Mouse (Mus musculus) thymus, adult 2 months (tissue): ENCODE data around the gene Nhlh2. TPM values are rescaled to one million over a fixed set of nuclear protein-coding genes. Genes with fewer than 3 reads are reported as not detected.
A peak's percentile ranks its signal among the peaks of the same experiment; 100 is the strongest.

ENCODE experiments used
- DNase-seq: peaks from one replicate; pipeline ENCODE4 v3.0.0; 2021
- H3K27ac ChIP-seq: fragments of 200-500 bp; 2 replicates; pipeline ENCODE4 v1.5.1; 2012; ENCODE audit warnings: low read length, control low read depth; ENCODE audit not compliant: control insufficient read depth, insufficient read depth
- H3K27me3 ChIP-seq: fragments of 200-500 bp; 2 replicates; pipeline ENCODE4 v1.6.1; 2012; ENCODE audit warnings: mild to moderate bottlenecking, low read length, moderate library complexity, mixed read lengths; ENCODE audit not compliant: control insufficient read depth, insufficient read depth
- H3K36me3 ChIP-seq: fragments of 200-500 bp; 2 replicates; pipeline ENCODE4 v1.6.1; 2012; ENCODE audit warnings: mild to moderate bottlenecking, low read length, moderate library complexity; ENCODE audit not compliant: control insufficient read depth, insufficient read depth
- H3K4me1 ChIP-seq: fragments of 200-500 bp; replicated peaks from 2 replicates; pipeline ENCODE4 v1.6.1; 2012; ENCODE audit warnings: low read length; ENCODE audit not compliant: control insufficient read depth, insufficient read depth
- H3K4me3 ChIP-seq: fragments of 200-500 bp; 2 replicates; pipeline ENCODE4 v1.5.1; 2012; ENCODE audit warnings: mild to moderate bottlenecking, low read length, control low read depth, moderate library complexity; ENCODE audit not compliant: control insufficient read depth, insufficient read depth
- CTCF ChIP-seq: fragments of 200-500 bp; IDR thresholded peaks from 2 replicates; pipeline ENCODE4 v1.5.1; 2012; ENCODE audit warnings: mild to moderate bottlenecking, control low read depth, low read length, moderate library complexity, borderline replicate concordance; ENCODE audit not compliant: control insufficient read depth, poor library complexity, insufficient read depth; ENCODE audit errors: extremely low read depth
- POLR2A ChIP-seq: fragments of 200-500 bp; IDR thresholded peaks from 2 replicates; pipeline ENCODE4 v1.6.1; 2012; ENCODE audit warnings: mild to moderate bottlenecking, low read length, control low read depth, moderate library complexity; ENCODE audit not compliant: control insufficient read depth, poor library complexity, insufficient read depth; ENCODE audit errors: extremely low read depth
- WGBS: fragments of 180-500 bp; shearing (Covaris S2); methylation state at CpG from one replicate; pipeline ENCODE4 v1.1.7; 2018; 5-methylcytosine and 5-hydroxymethylcytosine counted together
- polyA plus RNA-seq: library from polyadenylated mRNA; depleted of rRNA; stranded (reverse); fragments of >200 nt; gene quantifications from 2 replicates; pipeline ENCODE4 v1.2.3, GENCODE M21; 2012; rRNA removed

The Nhlh2 gene
- polyA plus RNA-seq, 1 experiment, result 0.03 TPM

DNA sequence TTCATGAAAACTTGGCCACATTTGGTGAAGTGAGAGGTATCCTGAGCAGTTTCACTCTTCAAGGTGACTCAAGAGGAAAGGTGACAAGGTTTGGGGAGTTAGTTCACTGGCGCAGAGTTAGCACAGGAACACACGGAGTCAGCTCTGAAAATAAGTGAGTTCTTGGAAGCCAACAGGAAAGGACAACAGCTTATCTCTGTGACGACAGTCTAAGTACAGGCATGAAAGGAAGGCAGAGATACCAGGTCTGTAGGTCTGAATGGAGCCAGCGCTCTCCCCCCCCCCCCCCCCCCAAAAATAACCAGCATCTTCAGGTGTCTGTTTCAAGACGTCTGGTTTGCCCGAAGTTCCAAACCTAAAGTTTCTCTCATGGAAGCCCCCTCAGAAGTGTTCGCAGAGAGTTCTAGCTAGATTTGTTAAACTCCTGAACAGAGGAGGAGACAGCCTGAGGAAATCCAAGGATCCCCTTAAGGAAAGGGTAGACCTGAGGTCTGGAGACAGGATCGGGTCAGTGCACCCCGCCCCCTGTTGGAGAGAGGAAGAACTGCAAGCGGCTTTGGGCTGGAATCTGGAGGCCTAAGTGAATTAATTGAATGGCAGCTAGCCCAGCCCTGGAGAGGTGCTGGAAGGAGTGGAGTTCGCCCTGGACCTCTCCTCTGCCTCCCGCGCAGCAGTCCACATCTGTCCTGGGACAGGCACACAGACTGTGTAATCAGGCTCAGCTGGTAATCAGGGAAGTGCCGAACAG lies 52.2 kb downstream of the Nhlh2 start:
- Histone ChIP-seq H3K4me3 (no peak overlapping the region), H3K36me3 (no peaks in the 10 kb centered on the region), H3K4me1 (no peaks in the 10 kb centered on the region), H3K27ac (no peak overlapping the region), H3K27me3 (no peaks in the 10 kb centered on the region)
- peak; percentile 71; the same call in 1 of the 2 replicates for TF ChIP-seq CTCF
- TF ChIP-seq POLR2A, result no peak
- DNase-seq, result peak; percentile 53
- 50% methylated on average over 14 of the region's 14 CpGs for WGBS

GRCm38 (mm10) chr3:102062671-102063010 lies 52.8 kb downstream of the Nhlh2 start:
- Histone ChIP-seq H3K4me3 (no peak overlapping the region), H3K4me1 (no peaks in the 10 kb centered on the region), H3K27me3 (no peaks in the 10 kb centered on the region), H3K27ac (no peak overlapping the region), H3K36me3 (no peaks in the 10 kb centered on the region)
- TF ChIP-seq CTCF (no peak), POLR2A (no peak)
- no peak for DNase-seq
- WGBS, result 77% methylated on average over 8 of the region's 8 CpGs

GRCm38 (mm10) chr3:102063273-102064120 lies 53.6 kb downstream of the Nhlh2 start:
- Histone ChIP-seq H3K27ac (no peak overlapping the region), H3K27me3 (no peaks in the 10 kb centered on the region), H3K4me1 (no peaks in the 10 kb centered on the region), H3K4me3 (no peak overlapping the region), H3K36me3 (no peaks in the 10 kb centered on the region)
- TF ChIP-seq CTCF (no peak), POLR2A (no peak)
- DNase-seq, result no peak
- 89% methylated on average over 10 of the region's 10 CpGs for WGBS

DNA sequence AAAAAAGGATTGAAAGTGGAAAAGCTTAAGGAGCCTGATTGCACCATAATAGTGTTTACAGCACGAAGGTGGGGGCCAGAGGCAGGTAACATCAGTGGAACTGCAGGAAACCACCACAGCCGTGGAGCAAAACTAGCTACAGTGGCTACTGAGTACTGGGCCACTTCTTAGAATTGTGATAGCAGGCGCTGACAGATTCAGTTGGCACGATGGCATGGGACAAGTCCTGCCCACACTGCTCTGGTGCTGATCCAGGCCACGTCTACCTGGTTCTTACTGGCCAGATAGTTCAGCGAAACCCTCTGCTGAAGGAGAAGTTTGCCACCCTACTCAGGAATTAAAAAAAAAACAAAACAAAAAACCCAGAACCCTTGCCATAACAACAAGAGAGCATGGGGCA lies 54.7 kb downstream of the Nhlh2 start:
- DNase-seq, result no peak
- 74% methylated on average over 6 of the region's 6 CpGs for WGBS

More for the DNA sequence above, 54.7 kb downstream of the Nhlh2 start:
- Histone ChIP-seq H3K27me3 (no peaks in the 10 kb centered on the region), H3K27ac (no peak overlapping the region), H3K4me1 (no peaks in the 10 kb centered on the region), H3K36me3 (no peaks in the 10 kb centered on the region), H3K4me3 (no peak overlapping the region)
- TF ChIP-seq CTCF (no peak), POLR2A (no peak)

Other genes starting within 250 kb of the Nhlh2 start
- gene Mab21l3, start 161.1 kb upstream of the Nhlh2 start, polyA plus RNA-seq, result 3.6 and 4.0 TPM in 2 replicates
- 7.0 and 8.0 TPM in 2 replicates for gene Slc22a15, start 85.6 kb upstream of the Nhlh2 start, polyA plus RNA-seq
- 0.82 and 10.1 TPM in 2 replicates for gene Casq2, start 76.3 kb downstream of the Nhlh2 start, polyA plus RNA-seq
- gene Vangl1, start 194.6 kb downstream of the Nhlh2 start, polyA plus RNA-seq, result 9.7 and 10.6 TPM in 2 replicates